Mouse (Mus musculus): ENCODE results near the gene Eif4a1. TPM values are rescaled to one million over a fixed set of nuclear protein-coding genes. Genes with fewer than 3 reads are reported as not detected.

The Eif4a1 gene
- polyA plus RNA-seq, 1 experiment = 335 TPM

DNA sequence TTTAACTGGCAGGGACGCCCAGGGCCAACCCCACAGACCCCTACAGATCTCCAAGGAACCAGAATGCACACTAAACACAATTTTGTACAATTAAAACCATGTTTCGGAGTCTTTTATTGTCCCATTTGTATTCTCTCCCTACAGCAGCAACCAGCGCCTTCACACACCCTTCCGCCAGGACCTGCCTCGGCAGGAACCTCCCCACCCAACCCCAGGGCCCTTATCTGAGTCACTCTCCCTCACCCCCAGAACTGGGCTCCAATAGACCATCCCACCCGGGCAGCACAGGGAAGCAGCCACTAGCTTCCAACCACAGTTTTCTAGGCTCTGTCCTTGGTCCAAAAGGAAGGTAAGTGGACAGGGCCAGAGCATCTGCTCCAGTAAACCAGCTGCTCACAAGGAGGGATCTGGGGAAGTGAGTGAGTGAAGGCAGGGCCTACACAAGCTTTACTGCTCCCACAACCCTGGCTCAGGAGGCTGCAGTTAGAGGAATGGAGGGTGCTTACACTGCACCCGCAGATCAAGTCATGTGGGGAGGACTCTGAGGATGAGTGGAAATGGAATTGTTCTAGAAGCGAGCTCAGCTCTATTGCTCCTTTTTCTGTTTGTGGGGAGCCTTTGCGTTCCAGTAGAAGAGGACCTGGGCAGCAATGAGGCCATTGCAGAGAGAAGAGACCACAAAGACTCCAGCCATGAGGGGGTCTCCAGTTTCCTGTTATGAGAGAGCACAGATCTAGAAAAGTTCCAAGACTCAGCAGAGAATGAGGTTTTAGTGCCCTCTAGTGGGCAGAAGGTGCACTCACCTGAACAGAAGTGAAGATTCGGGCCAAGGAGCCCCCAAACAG is 15.4 kb downstream of the Eif4a1 start:
- no peak overlapping the region for H3K27ac ChIP-seq (ENCODE audit: insufficient read depth, low read length)
- no peak overlapping the region for H3K4me3 ChIP-seq (ENCODE audit: insufficient read depth, low read length)
- no peaks in the 10 kb centered on the region for H3K4me1 ChIP-seq (ENCODE audit: control insufficient read depth, insufficient read depth, low read length)
- TF ChIP-seq CTCF (IDR thresholded peaks at IDR 0.05; ENCODE audit: extremely low read depth, insufficient read depth, low read length) (peak; percentile 72), POLR2A (IDR thresholded peaks at IDR 0.05; ENCODE audit: extremely low read depth, insufficient read depth, low read length) (no peak)

DNA sequence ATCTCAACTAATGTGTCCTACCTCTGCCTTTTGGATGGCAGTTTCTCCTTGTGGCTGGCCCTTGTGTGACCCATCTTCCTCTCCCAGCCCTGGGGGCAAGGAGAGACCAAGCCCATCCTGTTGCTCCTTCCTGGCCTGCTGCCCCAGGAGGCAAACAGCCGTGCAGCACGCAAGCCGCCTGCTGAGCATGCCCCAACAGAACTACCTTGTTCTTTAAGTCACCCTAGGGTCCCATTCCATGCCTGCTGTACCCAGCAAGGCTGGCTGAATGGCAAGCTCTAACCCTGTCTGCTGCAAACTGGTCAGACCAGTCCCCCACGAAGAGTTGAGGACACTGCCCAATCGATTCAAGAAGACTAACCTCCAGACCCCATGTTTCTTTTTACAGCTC is 16.2 kb downstream of the Eif4a1 start:
- no peaks in the 10 kb centered on the region for H3K4me1 ChIP-seq (ENCODE audit: control insufficient read depth, insufficient read depth, low read length)
- H3K27ac ChIP-seq (ENCODE audit: insufficient read depth, low read length) = no peak overlapping the region
- TF ChIP-seq POLR2A (IDR thresholded peaks at IDR 0.05; ENCODE audit: extremely low read depth, insufficient read depth, low read length) = no peak
- TF ChIP-seq CTCF (IDR thresholded peaks at IDR 0.05; ENCODE audit: extremely low read depth, insufficient read depth, low read length) = no peak
- H3K4me3 ChIP-seq (ENCODE audit: insufficient read depth, low read length) = no peak overlapping the region

DNA sequence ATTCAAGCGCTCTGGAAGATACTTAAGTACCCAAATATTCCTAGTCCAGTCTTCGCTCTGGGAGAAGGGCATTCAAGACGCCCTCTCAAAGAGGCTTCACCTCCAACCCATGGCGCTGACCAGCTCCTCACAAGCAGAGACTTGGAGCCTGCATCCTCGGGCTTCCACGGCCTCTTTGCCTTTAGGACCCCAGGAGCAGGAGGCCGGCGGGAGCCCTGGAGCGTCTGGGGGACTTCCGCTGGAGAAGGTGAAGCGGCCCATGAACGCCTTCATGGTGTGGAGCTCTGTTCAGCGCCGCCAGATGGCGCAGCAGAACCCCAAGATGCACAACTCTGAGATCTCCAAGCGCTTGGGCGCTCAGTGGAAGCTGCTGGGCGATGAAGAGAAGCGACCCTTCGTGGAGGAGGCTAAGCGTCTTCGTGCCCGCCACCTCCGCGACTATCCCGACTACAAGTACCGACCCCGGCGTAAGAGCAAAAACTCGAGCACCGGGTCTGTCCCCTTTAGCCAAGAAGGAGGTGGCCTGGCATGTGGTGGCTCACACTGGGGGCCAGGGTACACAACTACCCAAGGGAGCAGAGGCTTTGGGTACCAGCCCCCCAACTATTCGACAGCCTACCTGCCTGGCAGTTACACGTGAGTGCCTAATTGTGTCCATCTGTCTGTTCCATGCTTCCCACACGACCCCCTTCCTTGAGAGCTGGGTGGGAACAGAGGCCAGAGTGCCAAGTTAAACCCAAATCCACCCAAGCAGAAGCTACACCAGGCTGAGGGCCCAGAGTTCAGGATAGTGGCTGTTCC is 16.8 kb downstream of the Eif4a1 start, which contains the start of gene Sox15:
Gene Sox15 (plus strand): TSS at position 51 of the 801 bp plus-strand sequence.
- Histone ChIP-seq H3K4me1 (ENCODE audit: control insufficient read depth, insufficient read depth, low read length) (no peaks in the 10 kb centered on the region), H3K4me3 (ENCODE audit: insufficient read depth, low read length) (no peak within 1 kb of the TSS), H3K27ac (ENCODE audit: insufficient read depth, low read length) (no peak within 1 kb of the TSS)
- TF ChIP-seq CTCF (IDR thresholded peaks at IDR 0.05; ENCODE audit: extremely low read depth, insufficient read depth, low read length) = peak; percentile 65
- no peak for TF ChIP-seq POLR2A (IDR thresholded peaks at IDR 0.05; ENCODE audit: extremely low read depth, insufficient read depth, low read length)

DNA sequence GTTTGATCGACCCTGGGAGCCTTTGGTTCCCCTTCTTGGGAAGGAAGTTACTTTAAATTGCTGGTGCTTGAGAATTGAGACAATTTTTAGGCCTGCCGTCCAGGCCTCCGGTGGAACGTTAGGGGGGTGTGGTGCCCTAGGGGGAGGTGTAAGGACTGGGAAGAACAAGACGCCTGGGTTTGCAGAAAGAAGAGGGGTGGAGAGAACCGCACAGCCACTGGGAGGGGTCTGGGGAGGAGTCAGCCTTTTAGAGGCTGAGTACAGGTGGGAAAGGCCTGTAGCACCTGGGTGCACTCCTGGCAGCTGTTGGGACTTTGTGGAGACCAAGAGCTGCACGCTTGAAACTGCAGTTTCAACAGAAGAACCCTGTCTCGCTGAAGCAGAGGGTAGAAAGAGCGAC is 17.5 kb downstream of the Eif4a1 start:
- no peak for TF ChIP-seq POLR2A (IDR thresholded peaks at IDR 0.05; ENCODE audit: extremely low read depth, insufficient read depth, low read length)
- no peak for TF ChIP-seq CTCF (IDR thresholded peaks at IDR 0.05; ENCODE audit: extremely low read depth, insufficient read depth, low read length)
- H3K4me1 ChIP-seq (ENCODE audit: control insufficient read depth, insufficient read depth, low read length) = no peaks in the 10 kb centered on the region
- no peak overlapping the region for H3K27ac ChIP-seq (ENCODE audit: insufficient read depth, low read length)
- H3K4me3 ChIP-seq (ENCODE audit: insufficient read depth, low read length) = no peak overlapping the region

DNA sequence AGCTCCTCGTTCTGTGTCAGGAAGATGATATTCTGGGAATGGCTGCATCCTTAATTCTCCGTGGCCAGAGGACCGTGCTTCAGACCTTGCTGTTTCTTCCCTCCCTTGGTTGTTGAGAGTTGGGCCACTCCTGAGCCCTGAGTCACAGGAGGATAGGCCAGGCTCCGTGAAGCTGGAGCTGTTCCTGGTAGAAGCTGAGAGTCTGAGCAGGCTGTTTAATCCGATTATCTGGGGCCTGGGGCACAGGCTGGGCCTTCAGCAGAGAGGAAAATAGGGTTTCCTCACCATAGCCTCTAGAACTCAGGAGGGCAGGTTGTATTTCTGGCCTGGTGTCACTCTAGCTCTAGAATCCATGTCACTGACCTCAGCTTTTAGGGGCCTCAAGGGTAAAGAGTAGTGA is 18.8 kb downstream of the Eif4a1 start:
- TF ChIP-seq POLR2A (IDR thresholded peaks at IDR 0.05; ENCODE audit: extremely low read depth, insufficient read depth, low read length) = no peak
- no peak for TF ChIP-seq CTCF (IDR thresholded peaks at IDR 0.05; ENCODE audit: extremely low read depth, insufficient read depth, low read length)
- H3K4me1 ChIP-seq (ENCODE audit: control insufficient read depth, insufficient read depth, low read length) = no peaks in the 10 kb centered on the region
- no peak overlapping the region for H3K4me3 ChIP-seq (ENCODE audit: insufficient read depth, low read length)
- no peak overlapping the region for H3K27ac ChIP-seq (ENCODE audit: insufficient read depth, low read length)

DNA sequence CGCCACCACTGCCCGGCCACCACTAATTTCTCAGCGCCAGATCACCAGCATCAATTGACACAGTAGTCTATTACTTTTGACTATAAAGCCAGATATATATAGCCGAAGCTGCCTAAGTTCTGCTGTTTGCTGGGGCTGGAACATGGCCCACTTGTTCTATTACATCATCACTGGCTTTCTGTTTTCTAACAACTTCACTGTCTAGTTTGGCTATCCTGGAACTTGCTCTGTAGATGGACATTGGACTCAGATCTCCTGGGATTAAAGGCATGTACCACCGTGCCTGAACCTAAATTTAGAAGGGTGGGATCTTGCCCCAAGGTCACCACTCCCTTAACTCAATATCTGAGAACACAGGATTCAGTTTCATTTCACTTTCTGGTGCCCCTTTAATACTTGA is 26.4 kb downstream of the Eif4a1 start:
- H3K4me1 ChIP-seq (ENCODE audit: control insufficient read depth, insufficient read depth, low read length) = no peaks in the 10 kb centered on the region
- no peak for TF ChIP-seq POLR2A (IDR thresholded peaks at IDR 0.05; ENCODE audit: extremely low read depth, insufficient read depth, low read length)
- no peak for TF ChIP-seq CTCF (IDR thresholded peaks at IDR 0.05; ENCODE audit: extremely low read depth, insufficient read depth, low read length)
- H3K27ac ChIP-seq (ENCODE audit: insufficient read depth, low read length) = no peak overlapping the region
- H3K4me3 ChIP-seq (ENCODE audit: insufficient read depth, low read length) = no peak overlapping the region

DNA sequence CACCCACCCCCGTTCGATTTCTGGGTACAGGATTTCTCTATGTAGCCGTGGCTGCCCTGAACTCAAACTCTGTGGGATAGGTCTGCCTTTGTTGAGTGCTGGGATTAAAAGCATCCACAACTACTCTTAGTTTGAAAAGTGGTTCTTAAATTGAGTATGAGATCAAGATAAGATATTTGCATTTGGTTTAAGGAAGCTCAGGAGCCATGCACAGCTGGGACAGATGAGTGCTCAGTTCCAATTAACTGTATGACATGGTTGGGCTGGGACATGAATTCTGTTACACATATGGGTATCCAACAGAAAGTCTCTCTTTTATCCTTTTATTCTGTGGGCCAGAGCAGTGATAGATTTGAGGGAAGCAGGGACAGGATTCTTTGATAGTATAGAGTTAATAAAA is 36.8 kb downstream of the Eif4a1 start:
- Histone ChIP-seq H3K4me1 (ENCODE audit: control insufficient read depth, insufficient read depth, low read length) (peaks cover 1% of the 10 kb centered on the region; the same call in 1 of the 2 replicates), H3K4me3 (ENCODE audit: insufficient read depth, low read length) (no peak overlapping the region), H3K27ac (ENCODE audit: insufficient read depth, low read length) (no peak overlapping the region)
- TF ChIP-seq CTCF (IDR thresholded peaks at IDR 0.05; ENCODE audit: extremely low read depth, insufficient read depth, low read length) (no peak), POLR2A (IDR thresholded peaks at IDR 0.05; ENCODE audit: extremely low read depth, insufficient read depth, low read length) (no peak)

- Histone ChIP-seq H3K4me3 (ENCODE audit: insufficient read depth, low read length) (peak overlapping the region; percentile 96), H3K4me1 (ENCODE audit: control insufficient read depth, insufficient read depth, low read length) (peaks cover 1% of the 10 kb centered on the region; the same call in 1 of the 2 replicates), H3K27ac (ENCODE audit: insufficient read depth, low read length) (peak overlapping the region; percentile 30; the same call in 1 of the 2 replicates)
- TF ChIP-seq POLR2A (IDR thresholded peaks at IDR 0.05; ENCODE audit: extremely low read depth, insufficient read depth, low read length) = no peak
- no peak for TF ChIP-seq CTCF (IDR thresholded peaks at IDR 0.05; ENCODE audit: extremely low read depth, insufficient read depth, low read length)
Measured at GRCm38 (mm10) chr11:69633128-69633866, 38.9 kb downstream of the Eif4a1 start.

Measured in cortical plate, adult 2 months (tissue).